Mouse (Mus musculus) heart, adult 2 months (tissue): ENCODE results near the gene Ids. TPM values are rescaled to one million over a fixed set of nuclear protein-coding genes. Genes with fewer than 3 reads are reported as not detected.
A peak's percentile ranks its signal among the peaks of the same experiment; 100 is the strongest.
"Not testable (repeated sequence)": the region's sequence is repeated elsewhere in the genome, so short reads cannot be mapped to it uniquely, and the experiment has no call there.

ENCODE experiments used
- DNase-seq, 2 experiments: peaks; one replicate each; pipeline ENCODE4 v3.0.0; 2021
- H3K27ac ChIP-seq: fragments of 200-600 bp; 2 replicates; pipeline ENCODE4 v1.8.1; 2022
- H3K27me3 ChIP-seq: fragments of 200-500 bp; 2 replicates; pipeline ENCODE4 v1.6.1; 2012; ENCODE audit warnings: mild to moderate bottlenecking, low read length, inconsistent platforms, mixed read lengths; ENCODE audit not compliant: control insufficient read depth, insufficient read depth
- H3K36me3 ChIP-seq: fragments of 200-500 bp; 2 replicates; pipeline ENCODE4 v1.6.1; 2012; ENCODE audit warnings: low read length, inconsistent platforms; ENCODE audit not compliant: control insufficient read depth, insufficient read depth
- H3K4me1 ChIP-seq: fragments of 200-500 bp; 2 replicates; pipeline ENCODE4 v1.6.1; 2011; ENCODE audit warnings: low read length; ENCODE audit not compliant: control insufficient read depth, insufficient read depth
- H3K4me3 ChIP-seq: fragments of 200-600 bp; 2 replicates; pipeline ENCODE4 v1.8.1; 2022
- H3K79me2 ChIP-seq: fragments of 200-500 bp; replicated peaks from 2 replicates; pipeline ENCODE4 v1.6.1; 2012; ENCODE audit warnings: mild to moderate bottlenecking, inconsistent platforms, low read length, moderate library complexity, mixed read lengths; ENCODE audit not compliant: control insufficient read depth, insufficient read depth
- H3K9ac ChIP-seq: fragments of 200-500 bp; 2 replicates; pipeline ENCODE4 v1.6.1; 2012; ENCODE audit warnings: low read depth, mild to moderate bottlenecking, control low read depth, inconsistent platforms, low read length, mixed read lengths
- CTCF ChIP-seq: fragments of 200-600 bp; IDR thresholded peaks from 2 replicates; pipeline ENCODE4 v1.8.1; 2022; ENCODE audit warnings: antibody characterized with exemption, mild to moderate bottlenecking, moderate library complexity
- EP300 ChIP-seq: fragments of 200-500 bp; IDR thresholded peaks from 2 replicates; pipeline ENCODE4 v1.6.1; 2011; ENCODE audit warnings: low read depth, low read length, control low read depth; ENCODE audit not compliant: insufficient read depth
- POLR2A ChIP-seq: fragments of 200-500 bp; IDR thresholded peaks from 2 replicates; pipeline ENCODE4 v1.6.1; 2011; ENCODE audit warnings: mild to moderate bottlenecking, low read depth, low read length, control low read depth; ENCODE audit not compliant: insufficient read depth
- WGBS: fragments of 180-500 bp; shearing (Covaris S2); methylation state at CpG from one replicate; pipeline ENCODE4 v1.1.7; 2018; 5-methylcytosine and 5-hydroxymethylcytosine counted together
- intact Hi-C: fragments of 180-260 bp; cut with DNase I; formaldehyde crosslinking; loops from one replicate; pipeline ENCODE4 v1.15.1; 2025
- polyA plus RNA-seq: library from polyadenylated mRNA; depleted of rRNA; stranded (reverse); fragments of >200 nt; gene quantifications from 2 replicates; pipeline ENCODE4 v1.2.3, GENCODE M21; 2012
- total RNA-seq, 2 experiments: library from RNA; stranded (reverse); gene quantifications; 2 replicates each; pipeline ENCODE4 v1.2.3; 2021

Ids gene
- total and polyA plus RNA-seq, 3 experiments, result 18.2 to 23.3 (median 19.1) TPM

- H3K27me3 ChIP-seq, H3K4me1 ChIP-seq, H3K36me3 ChIP-seq, H3K4me3 ChIP-seq, DNase-seq, H3K27ac ChIP-seq, H3K79me2 ChIP-seq, H3K9ac ChIP-seq: not testable (repeated sequence)
- 71% methylated on average over 5 of the region's 6 CpGs for WGBS
- intact Hi-C loops, result loop anchor here (5.0 kb wide), 1 partner anchor 193 kb away; no protein-coding TSS in a partner anchor
- 0 out of 2 replicates have a peak, but pooled peaks have one; percentile 24 for TF ChIP-seq CTCF
These were observed 9.7 kb upstream of the Ids start for GRCm38 (mm10) chrX:70374469-70375110.

- H3K27ac ChIP-seq, DNase-seq, H3K9ac ChIP-seq, H3K4me3 ChIP-seq, H3K36me3 ChIP-seq, H3K27me3 ChIP-seq, H3K79me2 ChIP-seq, H3K4me1 ChIP-seq: not testable (repeated sequence)
- intact Hi-C loops, result loop anchor here (10.0 kb wide), 2 partner anchors 105 to 1445 kb away; partner anchors contain the start of genes Tmem185a and Vma21
- WGBS, result 47% methylated on average over 1 of the region's 6 CpGs
These were observed 4.9 kb upstream of the Ids start for GRCm38 (mm10) chrX:70369758-70370157.

DNA sequence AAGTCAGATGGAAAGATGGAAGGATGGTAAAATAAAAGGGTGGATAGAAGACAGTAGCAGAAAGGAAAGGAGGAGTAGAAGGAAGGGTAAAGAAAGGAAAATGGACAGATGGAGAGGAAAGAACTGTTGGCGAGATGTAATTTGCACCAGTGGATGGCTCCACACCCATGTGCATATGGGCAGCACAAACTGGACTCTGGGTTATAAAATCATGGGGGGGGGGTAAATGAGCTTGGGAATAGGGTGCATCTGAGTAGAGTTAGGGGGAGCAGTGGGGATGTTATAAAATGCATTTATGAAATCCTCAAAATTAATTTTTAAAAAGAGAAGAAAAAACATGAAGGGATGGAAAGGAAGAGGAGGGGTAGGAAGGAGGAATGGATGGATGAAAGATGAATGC, 682 bp downstream of the Ids start:
- Histone ChIP-seq H3K4me1 (peaks cover 4% of the 10 kb centered on the region; the same call in 1 of the 2 replicates), H3K9ac (peak overlapping the region; percentile 99)
- WGBS, result 73% methylated on average over 1 of the region's 1 CpGs

DNA sequence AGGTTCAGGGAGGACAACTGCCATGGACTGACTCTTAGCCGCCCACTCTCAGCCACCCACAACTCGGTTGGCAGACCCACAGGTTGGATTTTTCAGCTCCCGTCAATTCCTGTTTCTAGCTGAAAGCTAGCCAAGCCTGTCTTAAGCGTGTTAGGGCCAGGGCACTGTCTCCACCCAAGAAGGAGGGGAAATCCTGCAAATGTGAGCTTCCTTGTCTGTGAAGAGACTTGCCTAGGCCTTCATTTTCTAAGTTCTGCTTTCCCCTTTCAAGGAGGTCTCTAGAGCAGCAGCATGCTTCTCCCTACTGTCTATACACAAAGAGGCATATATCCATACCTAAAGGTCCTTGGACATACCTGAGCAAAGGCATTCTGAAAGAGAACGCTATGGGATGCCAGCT, 1.4 kb downstream of the Ids start:
- DNase-seq, result peak in 1 of 2 experiments; percentile 4
- TF ChIP-seq EP300, result no peak
- no peak for TF ChIP-seq POLR2A
- TF ChIP-seq CTCF, result no peak
- peaks cover 4% of the 10 kb centered on the region; the same call in 1 of the 2 replicates for H3K4me1 ChIP-seq
- no peak overlapping the region for H3K9ac ChIP-seq
- intact Hi-C loops, result loop anchor here (10.0 kb wide), 2 partner anchors 111 to 1451 kb away; partner anchors contain the start of genes Tmem185a and Vma21
- H3K4me3 ChIP-seq, result no peak overlapping the region
- no peaks in the 10 kb centered on the region for H3K79me2 ChIP-seq
- no peak overlapping the region for H3K27ac ChIP-seq
- no peaks in the 10 kb centered on the region for H3K36me3 ChIP-seq
- no peaks in the 10 kb centered on the region for H3K27me3 ChIP-seq
- 55% methylated on average over 5 of the region's 5 CpGs for WGBS

More for the DNA sequence above, 682 bp downstream of the Ids start:
- Histone ChIP-seq H3K27me3 (no peaks in the 10 kb centered on the region), H3K27ac (no peak overlapping the region; the same call in 1 of the 2 replicates), H3K79me2 (no peaks in the 10 kb centered on the region), H3K36me3 (no peaks in the 10 kb centered on the region), H3K4me3 (peak overlapping the region; percentile 59)
- no peak for TF ChIP-seq POLR2A
- no peak for TF ChIP-seq EP300
- no peak for TF ChIP-seq CTCF
- DNase-seq, result no peak
- intact Hi-C loops, result loop anchor here (10.0 kb wide), 2 partner anchors 111 to 1451 kb away; partner anchors contain the start of genes Tmem185a and Vma21

GRCm38 (mm10) chrX:70362985-70363384, 1.9 kb downstream of the Ids start:
- DNase-seq, result no peak
- peaks cover 4% of the 10 kb centered on the region; the same call in 1 of the 2 replicates for H3K4me1 ChIP-seq
- intact Hi-C loops, result loop anchor here (10.0 kb wide), 2 partner anchors 112 to 1452 kb away; partner anchors contain the start of genes Tmem185a and Vma21
- TF ChIP-seq EP300 (no peak), CTCF (no peak), POLR2A (no peak)
- H3K79me2 ChIP-seq, result no peaks in the 10 kb centered on the region
- no peak overlapping the region for H3K4me3 ChIP-seq
- H3K27me3 ChIP-seq, result no peaks in the 10 kb centered on the region
- H3K27ac ChIP-seq, result no peak overlapping the region
- 77% methylated on average over 7 of the region's 7 CpGs for WGBS
- H3K9ac ChIP-seq, result no peak overlapping the region
- no peaks in the 10 kb centered on the region for H3K36me3 ChIP-seq

- intact Hi-C loops, result no loop called here
- no peaks in the 10 kb centered on the region for H3K4me1 ChIP-seq
- H3K4me3 ChIP-seq, result no peak overlapping the region
- no peak overlapping the region for H3K27ac ChIP-seq
- DNase-seq, result peak; percentile 30 to 45
- WGBS, result 19% methylated on average over 6 of the region's 6 CpGs
- H3K79me2 ChIP-seq, result no peaks in the 10 kb centered on the region
- no peaks in the 10 kb centered on the region for H3K27me3 ChIP-seq
- no peaks in the 10 kb centered on the region for H3K36me3 ChIP-seq
- no peak overlapping the region for H3K9ac ChIP-seq
- no peak for TF ChIP-seq EP300
- TF ChIP-seq CTCF, result peak; percentile 81
- no peak for TF ChIP-seq POLR2A
These were observed 34.6 kb downstream of the Ids start for GRCm38 (mm10) chrX:70330202-70330843.
